Mouse (Mus musculus) cortical plate, adult 2 months (tissue): ENCODE results near the gene Polr2c. TPM values are rescaled to one million over a fixed set of nuclear protein-coding genes. Genes with fewer than 3 reads are reported as not detected.

Experiments used
- H3K27ac ChIP-seq: fragments of 200-500 bp; 2 replicates; pipeline ENCODE4 v1.5.1; 2012; ENCODE audit warnings: low read length, control low read depth, inconsistent platforms; ENCODE audit not compliant: insufficient read depth
- H3K4me1 ChIP-seq: fragments of 200-500 bp; 2 replicates; pipeline ENCODE4 v1.6.1; 2011; ENCODE audit warnings: low read length; ENCODE audit not compliant: control insufficient read depth, insufficient read depth
- H3K4me3 ChIP-seq: fragments of 200-500 bp; 2 replicates; pipeline ENCODE4 v1.5.1; 2011; ENCODE audit warnings: mild to moderate bottlenecking, low read length, control low read depth; ENCODE audit not compliant: insufficient read depth
- CTCF ChIP-seq: fragments of 200-500 bp; IDR thresholded peaks from 2 replicates; pipeline ENCODE4 v1.5.1; 2011; ENCODE audit warnings: mild to moderate bottlenecking, control low read depth, low read length; ENCODE audit not compliant: insufficient read depth; ENCODE audit errors: extremely low read depth
- POLR2A ChIP-seq: fragments of 200-500 bp; IDR thresholded peaks from 2 replicates; pipeline ENCODE4 v1.6.1; 2011; ENCODE audit warnings: mild to moderate bottlenecking, low read length, control low read depth; ENCODE audit not compliant: insufficient read depth; ENCODE audit errors: extremely low read depth
- polyA plus RNA-seq: library from polyadenylated mRNA; depleted of rRNA; stranded (reverse); fragments of >200 nt; gene quantifications from 2 replicates; pipeline ENCODE4 v1.2.3, GENCODE M21; 2012

Polr2c gene
- polyA plus RNA-seq, 1 experiment = 108 TPM

- peak overlapping the region; percentile 38 for H3K4me3 ChIP-seq
- peaks cover 2% of the 10 kb centered on the region; the same call in 1 of the 2 replicates for H3K4me1 ChIP-seq
Measured at GRCm38 (mm10) chr8:94875096-94875870, 18.0 kb downstream of the Polr2c start.

GRCm38 (mm10) chr8:94875871-94876150 lies 18.6 kb downstream of the Polr2c start:
- TF ChIP-seq CTCF = no peak
- TF ChIP-seq POLR2A = no peak
- Histone ChIP-seq H3K4me3 (peak overlapping the region; percentile 38), H3K4me1 (peaks cover 2% of the 10 kb centered on the region; the same call in 1 of the 2 replicates), H3K27ac (no peak overlapping the region)

More at GRCm38 (mm10) chr8:94875096-94875870, 18.0 kb downstream of the Polr2c start:
- no peak for TF ChIP-seq CTCF
- no peak for TF ChIP-seq POLR2A
- no peak overlapping the region for H3K27ac ChIP-seq

GRCm38 (mm10) chr8:94876197-94876730 lies 19.0 kb downstream of the Polr2c start, which contains the start of gene Dok4:
Dok4 (minus strand) TSS chr8:94876330.
- H3K27ac ChIP-seq = no peak within 1 kb of the TSS
- peaks cover 2% of the 10 kb centered on the region; the same call in 1 of the 2 replicates for H3K4me1 ChIP-seq
- H3K4me3 ChIP-seq = peak within 1 kb of the TSS; percentile 38
- TF ChIP-seq POLR2A (no peak), CTCF (no peak)

- no peak for TF ChIP-seq POLR2A
- TF ChIP-seq CTCF = no peak
- Histone ChIP-seq H3K4me1 (peaks cover 2% of the 10 kb centered on the region; the same call in 1 of the 2 replicates), H3K4me3 (no peak overlapping the region), H3K27ac (no peak overlapping the region)
Measured at GRCm38 (mm10) chr8:94876820-94877219, 19.6 kb downstream of the Polr2c start.

- no peak overlapping the region for H3K4me3 ChIP-seq
- no peak overlapping the region for H3K27ac ChIP-seq
- TF ChIP-seq CTCF = no peak
- no peak for TF ChIP-seq POLR2A
- peaks cover 2% of the 10 kb centered on the region; the same call in 1 of the 2 replicates for H3K4me1 ChIP-seq
Measured at GRCm38 (mm10) chr8:94880742-94881141, 23.5 kb downstream of the Polr2c start.

GRCm38 (mm10) chr8:94888383-94889036 lies 31.3 kb downstream of the Polr2c start:
- TF ChIP-seq CTCF = no peak
- no peak for TF ChIP-seq POLR2A

GRCm38 (mm10) chr8:94892917-94893316 lies 35.7 kb downstream of the Polr2c start:
- Histone ChIP-seq H3K27ac (no peak overlapping the region), H3K4me1 (no peaks in the 10 kb centered on the region), H3K4me3 (no peak overlapping the region)
- no peak for TF ChIP-seq POLR2A
- no peak for TF ChIP-seq CTCF

More at GRCm38 (mm10) chr8:94888383-94889036, 31.3 kb downstream of the Polr2c start:
- no peaks in the 10 kb centered on the region for H3K4me1 ChIP-seq
- no peak overlapping the region for H3K4me3 ChIP-seq
- no peak overlapping the region for H3K27ac ChIP-seq

GRCm38 (mm10) chr8:94899262-94899661 lies 42.0 kb downstream of the Polr2c start:
- Histone ChIP-seq H3K4me1 (no peaks in the 10 kb centered on the region), H3K4me3 (no peak overlapping the region), H3K27ac (no peak overlapping the region)
- no peak for TF ChIP-seq CTCF
- no peak for TF ChIP-seq POLR2A

- H3K27ac ChIP-seq = no peak overlapping the region
- no peaks in the 10 kb centered on the region for H3K4me1 ChIP-seq
- no peak overlapping the region for H3K4me3 ChIP-seq
- TF ChIP-seq POLR2A = no peak
- no peak for TF ChIP-seq CTCF
Measured at GRCm38 (mm10) chr8:94900617-94901016, 43.4 kb downstream of the Polr2c start.
